Mouse (Mus musculus) forebrain, embryonic 13.5 days (tissue): ENCODE measurements at regions not wholly inside any gene's neighbourhood (a gene's known extent, or its start where the extent isn't known, plus 50 kb on each side); places are given as distances from the start of the nearest gene placed in this dataset.

Experiments
- ATAC-seq: fragments of 200-750 bp; cut with Nextera tagmentation; 2 replicates; pipeline ENCODE4 v1.8.0; 2017
- H3K27ac ChIP-seq: fragments of 300-500 bp; sonication (generic); 2 replicates; pipeline ENCODE4 v1.5.1; 2015; ENCODE audit warnings: inconsistent platforms, mild to moderate bottlenecking, moderate library complexity
- H3K27me3 ChIP-seq: fragments of 300-500 bp; sonication (generic); 2 replicates; pipeline ENCODE4 v1.6.1; 2015; ENCODE audit warnings: mild to moderate bottlenecking, inconsistent platforms
- H3K36me3 ChIP-seq: fragments of 300-500 bp; sonication (generic); 2 replicates; pipeline ENCODE4 v1.6.1; 2015; ENCODE audit warnings: mild to moderate bottlenecking, inconsistent platforms; ENCODE audit not compliant: poor library complexity, severe bottlenecking
- H3K4me1 ChIP-seq: fragments of 300-500 bp; sonication (generic); 2 replicates; pipeline ENCODE4 v1.6.1; 2015; ENCODE audit warnings: inconsistent platforms
- H3K4me2 ChIP-seq: fragments of 300-500 bp; sonication (generic); 2 replicates; pipeline ENCODE4 v1.6.1; 2015; ENCODE audit warnings: inconsistent platforms, mild to moderate bottlenecking, moderate library complexity
- H3K4me3 ChIP-seq: fragments of 300-500 bp; sonication (generic); 2 replicates; pipeline ENCODE4 v1.5.1; 2015; ENCODE audit warnings: mild to moderate bottlenecking, inconsistent platforms
- H3K9ac ChIP-seq: fragments of 300-500 bp; sonication (generic); 2 replicates; pipeline ENCODE4 v1.6.1; 2015; ENCODE audit warnings: mild to moderate bottlenecking, inconsistent platforms
- H3K9me3 ChIP-seq: fragments of 300-500 bp; sonication (generic); replicated peaks from 2 replicates; pipeline ENCODE4 v1.6.1; 2016; ENCODE audit warnings: inconsistent platforms
- WGBS: fragments of 180-500 bp; shearing (Covaris S2); methylation state at CpG from one replicate; pipeline ENCODE4 v1.1.7; 2015; 5-methylcytosine and 5-hydroxymethylcytosine counted together

- H3K4me3 ChIP-seq: no peak overlapping the region
- H3K36me3 ChIP-seq: no peaks in the 10 kb centered on the region
- H3K4me1 ChIP-seq: peaks cover 3% of the 10 kb centered on the region; the same call in 1 of the 2 replicates
- H3K9me3 ChIP-seq: no peaks in the 10 kb centered on the region
- 50% methylated on average over 5 of the region's 5 CpGs for WGBS
- H3K4me2 ChIP-seq: no peak overlapping the region
- no peak overlapping the region for H3K9ac ChIP-seq
- H3K27ac ChIP-seq: no peak overlapping the region
- H3K27me3 ChIP-seq: no peaks in the 10 kb centered on the region
- no peak for ATAC-seq
Measured at GRCm38 (mm10) chr12:71725140-71725539, 105.7 kb upstream of the Daam1 start.

- Histone ChIP-seq H3K27me3 (no peaks in the 10 kb centered on the region), H3K36me3 (no peaks in the 10 kb centered on the region), H3K27ac (no peak overlapping the region), H3K4me2 (no peak overlapping the region), H3K9ac (no peak overlapping the region), H3K4me1 (peaks cover 3% of the 10 kb centered on the region; the same call in 1 of the 2 replicates), H3K9me3 (no peaks in the 10 kb centered on the region), H3K4me3 (no peak overlapping the region)
- no peak for ATAC-seq
- 8% methylated on average over 4 of the region's 4 CpGs for WGBS
Measured at GRCm38 (mm10) chr12:71725713-71726336, 105.1 kb upstream of the Daam1 start.

- no peak overlapping the region for H3K4me3 ChIP-seq
- no peaks in the 10 kb centered on the region for H3K9me3 ChIP-seq
- H3K9ac ChIP-seq: no peak overlapping the region
- H3K27ac ChIP-seq: peak overlapping the region; percentile 36; the same call in 1 of the 2 replicates
- H3K36me3 ChIP-seq: no peaks in the 10 kb centered on the region
- no peak overlapping the region for H3K4me2 ChIP-seq
- no peaks in the 10 kb centered on the region for H3K27me3 ChIP-seq
- peak; percentile 30; the same call in 1 of the 2 replicates for ATAC-seq
- H3K4me1 ChIP-seq: peaks cover 9% of the 10 kb centered on the region
- WGBS: 78% methylated on average over 2 of the region's 2 CpGs
Measured at GRCm38 (mm10) chr12:71743345-71743744, 87.5 kb upstream of the Daam1 start.

GRCm38 (mm10) chr12:71746011-71746410 is 84.9 kb upstream of the Daam1 start:
- Histone ChIP-seq H3K9me3 (no peaks in the 10 kb centered on the region), H3K4me1 (peaks cover 9% of the 10 kb centered on the region), H3K9ac (no peak overlapping the region), H3K4me3 (no peak overlapping the region), H3K27me3 (no peaks in the 10 kb centered on the region), H3K36me3 (no peaks in the 10 kb centered on the region), H3K27ac (no peak overlapping the region), H3K4me2 (no peak overlapping the region)
- ATAC-seq: no peak
- 46% methylated on average over 6 of the region's 6 CpGs for WGBS

GRCm38 (mm10) chr12:71747386-71747785 is 83.5 kb upstream of the Daam1 start:
- no peaks in the 10 kb centered on the region for H3K27me3 ChIP-seq
- peaks cover 9% of the 10 kb centered on the region for H3K4me1 ChIP-seq
- 89% methylated on average over 10 of the region's 10 CpGs for WGBS
- no peak for ATAC-seq
- H3K4me2 ChIP-seq: no peak overlapping the region
- H3K27ac ChIP-seq: no peak overlapping the region; the same call in 1 of the 2 replicates
- H3K36me3 ChIP-seq: no peaks in the 10 kb centered on the region
- no peak overlapping the region for H3K9ac ChIP-seq
- no peak overlapping the region for H3K4me3 ChIP-seq
- H3K9me3 ChIP-seq: no peaks in the 10 kb centered on the region

GRCm38 (mm10) chr12:71747831-71748368 is 83.0 kb upstream of the Daam1 start:
- ATAC-seq: peak; percentile 52; the same call in 1 of the 2 replicates
- 78% methylated on average over 14 of the region's 14 CpGs for WGBS
- no peaks in the 10 kb centered on the region for H3K36me3 ChIP-seq
- no peak overlapping the region for H3K9ac ChIP-seq
- H3K4me3 ChIP-seq: no peak overlapping the region
- no peak overlapping the region for H3K4me2 ChIP-seq
- no peak overlapping the region; the same call in 1 of the 2 replicates for H3K27ac ChIP-seq
- peaks cover 9% of the 10 kb centered on the region for H3K4me1 ChIP-seq
- H3K9me3 ChIP-seq: no peaks in the 10 kb centered on the region
- no peaks in the 10 kb centered on the region for H3K27me3 ChIP-seq

- Histone ChIP-seq H3K4me3 (no peak overlapping the region), H3K4me1 (peaks cover 9% of the 10 kb centered on the region), H3K9ac (no peak overlapping the region), H3K9me3 (no peaks in the 10 kb centered on the region), H3K4me2 (0 out of 2 replicates have a peak overlapping the region, but pooled peaks have one; percentile 7), H3K27me3 (no peaks in the 10 kb centered on the region), H3K27ac (peak overlapping the region; percentile 76), H3K36me3 (no peaks in the 10 kb centered on the region)
- WGBS: 84% methylated on average over 4 of the region's 4 CpGs
- peak; percentile 72; the same call in 1 of the 2 replicates for ATAC-seq
Measured at GRCm38 (mm10) chr12:71748731-71749130, 82.1 kb upstream of the Daam1 start.

GRCm38 (mm10) chr12:71749668-71750067 is 81.2 kb upstream of the Daam1 start:
- Histone ChIP-seq H3K4me3 (no peak overlapping the region), H3K9me3 (no peaks in the 10 kb centered on the region), H3K36me3 (no peaks in the 10 kb centered on the region), H3K27me3 (no peaks in the 10 kb centered on the region), H3K27ac (0 out of 2 replicates have a peak overlapping the region, but pooled peaks have one; percentile 76), H3K4me2 (no peak overlapping the region), H3K9ac (no peak overlapping the region), H3K4me1 (peaks cover 9% of the 10 kb centered on the region)
- ATAC-seq: no peak
- 77% methylated on average over 2 of the region's 2 CpGs for WGBS

GRCm38 (mm10) chr12:71752741-71753260 is 78.1 kb upstream of the Daam1 start:
- Histone ChIP-seq H3K4me2 (no peak overlapping the region), H3K36me3 (no peaks in the 10 kb centered on the region), H3K4me1 (no peaks in the 10 kb centered on the region; the same call in none of the 2 replicates), H3K9ac (no peak overlapping the region), H3K9me3 (no peaks in the 10 kb centered on the region), H3K27me3 (no peaks in the 10 kb centered on the region), H3K27ac (no peak overlapping the region), H3K4me3 (no peak overlapping the region)
- ATAC-seq: no peak
- 70% methylated on average over 6 of the region's 7 CpGs for WGBS

GRCm38 (mm10) chr12:71753276-71753675 is 77.6 kb upstream of the Daam1 start:
- Histone ChIP-seq H3K4me1 (no peaks in the 10 kb centered on the region; the same call in 1 of the 2 replicates), H3K36me3 (no peaks in the 10 kb centered on the region), H3K9me3 (no peaks in the 10 kb centered on the region), H3K4me2 (no peak overlapping the region), H3K4me3 (no peak overlapping the region), H3K9ac (no peak overlapping the region), H3K27ac (no peak overlapping the region), H3K27me3 (no peaks in the 10 kb centered on the region)
- ATAC-seq: no peak
- 87% methylated on average over 3 of the region's 3 CpGs for WGBS

GRCm38 (mm10) chr12:71763194-71763593 is 67.7 kb upstream of the Daam1 start:
- H3K9ac ChIP-seq: no peak overlapping the region
- ATAC-seq: no peak
- H3K4me1 ChIP-seq: no peaks in the 10 kb centered on the region
- no peak overlapping the region for H3K4me2 ChIP-seq
- H3K9me3 ChIP-seq: 0 out of 2 replicates have a peak, but pooled peaks cover 4% of the 10 kb centered on the region
- no peak overlapping the region for H3K27ac ChIP-seq
- H3K27me3 ChIP-seq: no peaks in the 10 kb centered on the region
- no peak overlapping the region for H3K4me3 ChIP-seq
- H3K36me3 ChIP-seq: no peaks in the 10 kb centered on the region
- 71% methylated on average over 4 of the region's 4 CpGs for WGBS

- ATAC-seq: no peak
- no peak overlapping the region for H3K4me2 ChIP-seq
- no peak overlapping the region for H3K27ac ChIP-seq
- H3K4me1 ChIP-seq: 0 out of 2 replicates have a peak, but pooled peaks cover 6% of the 10 kb centered on the region
- no peak overlapping the region for H3K4me3 ChIP-seq
- H3K9me3 ChIP-seq: 0 out of 2 replicates have a peak, but pooled peaks cover 4% of the 10 kb centered on the region
- no peaks in the 10 kb centered on the region for H3K27me3 ChIP-seq
- WGBS: 91% methylated on average over 4 of the region's 4 CpGs
- H3K36me3 ChIP-seq: no peaks in the 10 kb centered on the region
- no peak overlapping the region for H3K9ac ChIP-seq
Measured at GRCm38 (mm10) chr12:71766086-71766485, 64.8 kb upstream of the Daam1 start.
